Mouse (Mus musculus): Measurements from ENCODE around the gene Mmadhc. TPM values are rescaled to one million over a fixed set of nuclear protein-coding genes. Genes with fewer than 3 reads are reported as not detected.

The Mmadhc gene
- polyA plus RNA-seq, 1 experiment from 2014 or later = 147 TPM

- Histone ChIP-seq H3K27me3 (ENCODE audit: control insufficient read depth, insufficient read depth, low read length) (no peaks in the 10 kb centered on the region), H3K36me3 (ENCODE audit: control insufficient read depth, insufficient read depth, low read length) (peaks cover 60% of the 10 kb centered on the region), H3K27ac (replicated peaks in 1 of 2; ENCODE audit: control insufficient read depth in 1 of 2, insufficient read depth in 1 of 2, low read depth in 2 of 2, low read length in 2 of 2) (no peak overlapping the region), H3K4me2 (ENCODE audit: low read length) (no peak overlapping the region), H3K9me3 (ENCODE audit: control insufficient read depth, low read length) (no peaks in the 10 kb centered on the region), H3K4me1 (ENCODE audit: control insufficient read depth in 2 of 2, insufficient read depth in 2 of 2, low read length in 2 of 2) (peaks cover 2 to 22% of the 10 kb centered on the region in 2 experiments; a peak in 3 of 4 replicates), H3K9ac (ENCODE audit: low read length) (no peak overlapping the region), H3K4me3 (ENCODE audit: control insufficient read depth in 1 of 2, insufficient read depth in 1 of 2, low read depth in 1 of 2, low read length in 2 of 2) (no peak overlapping the region)
- 88% methylated on average over 2 of the region's 2 CpGs for WGBS
- no peak for ATAC-seq (ENCODE audit: insufficient number of reproducible peaks, insufficient read depth, low FRiP score, low read depth)
These were observed 5.8 kb downstream of the Mmadhc start for GRCm38 (mm10) chr2:50290754-50291153.

GRCm38 (mm10) chr2:50284781-50285180 lies 11.8 kb downstream of the Mmadhc start:
- Histone ChIP-seq H3K9me3 (ENCODE audit: control insufficient read depth, low read length) (no peaks in the 10 kb centered on the region), H3K36me3 (ENCODE audit: control insufficient read depth, insufficient read depth, low read length) (peaks cover 86% of the 10 kb centered on the region), H3K4me1 (ENCODE audit: control insufficient read depth in 2 of 2, insufficient read depth in 2 of 2, low read length in 2 of 2) (no peaks in the 10 kb centered on the region), H3K27me3 (ENCODE audit: control insufficient read depth, insufficient read depth, low read length) (no peaks in the 10 kb centered on the region), H3K4me3 (ENCODE audit: control insufficient read depth in 1 of 2, insufficient read depth in 1 of 2, low read depth in 1 of 2, low read length in 2 of 2) (no peak overlapping the region), H3K9ac (ENCODE audit: low read length) (no peak overlapping the region), H3K27ac (replicated peaks in 1 of 2; ENCODE audit: control insufficient read depth in 1 of 2, insufficient read depth in 1 of 2, low read depth in 2 of 2, low read length in 2 of 2) (no peak overlapping the region), H3K4me2 (ENCODE audit: low read length) (no peak overlapping the region)
- ATAC-seq (ENCODE audit: insufficient number of reproducible peaks, insufficient read depth, low FRiP score, low read depth) = no peak
- 83% methylated on average over 3 of the region's 3 CpGs for WGBS

GRCm38 (mm10) chr2:50284040-50284439 lies 12.6 kb downstream of the Mmadhc start:
- no peak overlapping the region for H3K9ac ChIP-seq (ENCODE audit: low read length)
- H3K4me2 ChIP-seq (ENCODE audit: low read length) = no peak overlapping the region
- no peak overlapping the region for H3K27ac ChIP-seq (replicated peaks in 1 of 2; ENCODE audit: control insufficient read depth in 1 of 2, insufficient read depth in 1 of 2, low read depth in 2 of 2, low read length in 2 of 2)
- peaks cover 86% of the 10 kb centered on the region for H3K36me3 ChIP-seq (ENCODE audit: control insufficient read depth, insufficient read depth, low read length)
- H3K4me3 ChIP-seq (ENCODE audit: control insufficient read depth in 1 of 2, insufficient read depth in 1 of 2, low read depth in 1 of 2, low read length in 2 of 2) = no peak overlapping the region
- no peak for ATAC-seq (ENCODE audit: insufficient number of reproducible peaks, insufficient read depth, low FRiP score, low read depth)
- H3K4me1 ChIP-seq (ENCODE audit: control insufficient read depth in 2 of 2, insufficient read depth in 2 of 2, low read length in 2 of 2) = no peaks in the 10 kb centered on the region
- WGBS = 88% methylated on average over 5 of the region's 5 CpGs
- H3K9me3 ChIP-seq (ENCODE audit: control insufficient read depth, low read length) = no peaks in the 10 kb centered on the region
- no peaks in the 10 kb centered on the region for H3K27me3 ChIP-seq (ENCODE audit: control insufficient read depth, insufficient read depth, low read length)

- no peak for ATAC-seq (ENCODE audit: insufficient number of reproducible peaks, insufficient read depth, low FRiP score, low read depth)
- H3K27ac ChIP-seq (replicated peaks in 1 of 2; ENCODE audit: control insufficient read depth in 1 of 2, insufficient read depth in 1 of 2, low read depth in 2 of 2, low read length in 2 of 2) = no peak overlapping the region
- peaks cover 44% of the 10 kb centered on the region for H3K36me3 ChIP-seq (ENCODE audit: control insufficient read depth, insufficient read depth, low read length)
- H3K4me2 ChIP-seq (ENCODE audit: low read length) = no peak overlapping the region
- H3K4me3 ChIP-seq (ENCODE audit: control insufficient read depth in 1 of 2, insufficient read depth in 1 of 2, low read depth in 1 of 2, low read length in 2 of 2) = no peak overlapping the region
- H3K4me1 ChIP-seq (ENCODE audit: control insufficient read depth in 2 of 2, insufficient read depth in 2 of 2, low read length in 2 of 2) = no peaks in the 10 kb centered on the region
- H3K9ac ChIP-seq (ENCODE audit: low read length) = no peak overlapping the region
- 62% methylated on average over 10 of the region's 10 CpGs for WGBS
- no peaks in the 10 kb centered on the region for H3K9me3 ChIP-seq (ENCODE audit: control insufficient read depth, low read length)
- no peaks in the 10 kb centered on the region for H3K27me3 ChIP-seq (ENCODE audit: control insufficient read depth, insufficient read depth, low read length)
These were observed 19.9 kb downstream of the Mmadhc start for GRCm38 (mm10) chr2:50276715-50277114.

- 73% methylated on average over 6 of the region's 6 CpGs for WGBS
- peaks cover 16% of the 10 kb centered on the region for H3K36me3 ChIP-seq (ENCODE audit: control insufficient read depth, insufficient read depth, low read length)
- no peaks in the 10 kb centered on the region for H3K4me1 ChIP-seq (ENCODE audit: control insufficient read depth in 2 of 2, insufficient read depth in 2 of 2, low read length in 2 of 2)
- no peaks in the 10 kb centered on the region for H3K9me3 ChIP-seq (ENCODE audit: control insufficient read depth, low read length)
- no peak for ATAC-seq (ENCODE audit: insufficient number of reproducible peaks, insufficient read depth, low FRiP score, low read depth)
- H3K4me3 ChIP-seq (ENCODE audit: control insufficient read depth in 1 of 2, insufficient read depth in 1 of 2, low read depth in 1 of 2, low read length in 2 of 2) = no peak overlapping the region
- H3K9ac ChIP-seq (ENCODE audit: low read length) = no peak overlapping the region
- no peak overlapping the region for H3K27ac ChIP-seq (replicated peaks in 1 of 2; ENCODE audit: control insufficient read depth in 1 of 2, insufficient read depth in 1 of 2, low read depth in 2 of 2, low read length in 2 of 2)
- no peak overlapping the region for H3K4me2 ChIP-seq (ENCODE audit: low read length)
- no peaks in the 10 kb centered on the region for H3K27me3 ChIP-seq (ENCODE audit: control insufficient read depth, insufficient read depth, low read length)
These were observed 23.2 kb downstream of the Mmadhc start for GRCm38 (mm10) chr2:50273415-50273814.

GRCm38 (mm10) chr2:50272165-50272564 lies 24.4 kb downstream of the Mmadhc start:
- H3K4me3 ChIP-seq (ENCODE audit: control insufficient read depth in 1 of 2, insufficient read depth in 1 of 2, low read depth in 1 of 2, low read length in 2 of 2) = no peak overlapping the region
- H3K4me1 ChIP-seq (ENCODE audit: control insufficient read depth in 2 of 2, insufficient read depth in 2 of 2, low read length in 2 of 2) = no peaks in the 10 kb centered on the region
- no peak overlapping the region for H3K4me2 ChIP-seq (ENCODE audit: low read length)
- no peak overlapping the region for H3K27ac ChIP-seq (replicated peaks in 1 of 2; ENCODE audit: control insufficient read depth in 1 of 2, insufficient read depth in 1 of 2, low read depth in 2 of 2, low read length in 2 of 2)
- WGBS = 33% methylated on average over 5 of the region's 5 CpGs
- no peaks in the 10 kb centered on the region for H3K9me3 ChIP-seq (ENCODE audit: control insufficient read depth, low read length)
- no peak for ATAC-seq (ENCODE audit: insufficient number of reproducible peaks, insufficient read depth, low FRiP score, low read depth)
- no peaks in the 10 kb centered on the region for H3K27me3 ChIP-seq (ENCODE audit: control insufficient read depth, insufficient read depth, low read length)
- H3K36me3 ChIP-seq (ENCODE audit: control insufficient read depth, insufficient read depth, low read length) = peaks cover 6% of the 10 kb centered on the region
- H3K9ac ChIP-seq (ENCODE audit: low read length) = no peak overlapping the region

- no peak for ATAC-seq (ENCODE audit: insufficient number of reproducible peaks, insufficient read depth, low FRiP score, low read depth)
- Histone ChIP-seq H3K9ac (ENCODE audit: low read length) (no peak overlapping the region), H3K4me3 (ENCODE audit: control insufficient read depth in 1 of 2, insufficient read depth in 1 of 2, low read depth in 1 of 2, low read length in 2 of 2) (no peak overlapping the region), H3K27me3 (ENCODE audit: control insufficient read depth, insufficient read depth, low read length) (no peaks in the 10 kb centered on the region), H3K9me3 (ENCODE audit: control insufficient read depth, low read length) (no peaks in the 10 kb centered on the region), H3K4me2 (ENCODE audit: low read length) (no peak overlapping the region), H3K27ac (replicated peaks in 1 of 2; ENCODE audit: control insufficient read depth in 1 of 2, insufficient read depth in 1 of 2, low read depth in 2 of 2, low read length in 2 of 2) (no peak overlapping the region), H3K4me1 (ENCODE audit: control insufficient read depth in 2 of 2, insufficient read depth in 2 of 2, low read length in 2 of 2) (no peaks in the 10 kb centered on the region), H3K36me3 (ENCODE audit: control insufficient read depth, insufficient read depth, low read length) (no peaks in the 10 kb centered on the region)
- 47% methylated on average over 2 of the region's 2 CpGs for WGBS
These were observed 28.1 kb downstream of the Mmadhc start for GRCm38 (mm10) chr2:50268514-50268913.

- no peaks in the 10 kb centered on the region for H3K4me1 ChIP-seq (ENCODE audit: control insufficient read depth in 2 of 2, insufficient read depth in 2 of 2, low read length in 2 of 2)
- no peak overlapping the region for H3K27ac ChIP-seq (replicated peaks in 1 of 2; ENCODE audit: control insufficient read depth in 1 of 2, insufficient read depth in 1 of 2, low read depth in 2 of 2, low read length in 2 of 2)
- no peak overlapping the region for H3K4me3 ChIP-seq (ENCODE audit: control insufficient read depth in 1 of 2, insufficient read depth in 1 of 2, low read depth in 1 of 2, low read length in 2 of 2)
- no peaks in the 10 kb centered on the region for H3K36me3 ChIP-seq (ENCODE audit: control insufficient read depth, insufficient read depth, low read length)
- no peaks in the 10 kb centered on the region for H3K27me3 ChIP-seq (ENCODE audit: control insufficient read depth, insufficient read depth, low read length)
- H3K4me2 ChIP-seq (ENCODE audit: low read length) = no peak overlapping the region
- no peak overlapping the region for H3K9ac ChIP-seq (ENCODE audit: low read length)
- H3K9me3 ChIP-seq (ENCODE audit: control insufficient read depth, low read length) = no peaks in the 10 kb centered on the region
- ATAC-seq (ENCODE audit: insufficient number of reproducible peaks, insufficient read depth, low FRiP score, low read depth) = no peak
These were observed 29.6 kb downstream of the Mmadhc start for GRCm38 (mm10) chr2:50267046-50267445.

Measured in heart, embryonic 14.5 days (tissue).